15 mouse cellular contexts compared by ENCODE assay signal in the genomic region with DNA sequence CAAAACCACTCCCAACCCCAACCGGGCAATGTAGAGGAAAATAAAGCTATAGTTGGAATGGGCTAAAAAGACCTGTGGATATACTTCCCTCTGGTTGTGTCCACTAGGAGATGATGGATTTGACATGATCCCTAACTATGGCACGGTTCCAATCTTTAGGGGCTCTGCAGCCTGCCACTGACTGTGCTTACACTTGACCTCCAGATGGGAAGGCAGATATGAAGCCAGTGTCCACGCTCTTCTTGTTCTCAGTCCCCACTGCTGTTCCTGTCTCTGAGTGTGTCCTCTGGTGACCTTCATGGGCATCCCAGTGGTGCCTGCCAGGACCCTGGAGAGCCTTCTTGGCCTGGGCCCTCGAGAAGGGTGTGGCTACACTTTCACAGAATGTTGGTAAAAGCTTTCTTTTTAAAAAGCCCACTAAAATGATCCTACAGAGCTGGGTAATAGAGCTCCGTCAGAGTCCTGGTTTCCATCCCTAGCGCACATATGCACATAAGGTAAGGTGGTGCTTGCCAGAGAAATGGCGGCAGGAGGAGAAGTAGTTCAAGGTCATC.
DNase-seq lines count a peak whose midpoint lies in the region; ATAC-seq and TF ChIP-seq lines count a peak whose summit lies in the region.
"Had no signal": no experiment of that assay in that cellular context is flagged by ENCODE, and none has a peak within 500 bp of the region (broad histone marks: within the 10 kb centered on the region; RNA-seq: fewer than 3 reads in every experiment).

No protein-coding gene starts in this region.

- peak overlapping the region; percentile 38; the same call in 1 of the 2 replicates for H3K4me3 ChIP-seq in gastrocnemius, adult 2 months
- H3K4me3 ChIP-seq in heart, embryonic 16.5 days (ENCODE audit: low read length) = no peak overlapping the region
- no peak overlapping the region for H3K4me3 ChIP-seq in midbrain, embryonic 12.5 days
- no peak overlapping the region for H3K4me3 ChIP-seq in midbrain, embryonic 16.5 days (ENCODE audit: low read depth, low read length)
- no peak overlapping the region for H3K4me3 ChIP-seq in heart, postnatal 0 days (ENCODE audit: low read depth, low read length)
- H3K4me3 ChIP-seq in stomach, postnatal 0 days (ENCODE audit: low read depth, low read length) = no peak overlapping the region
- H3K4me3 ChIP-seq: embryonic facial prominence, embryonic 12.5 days; midbrain, embryonic 13.5 days; myocyte had no signal

- no peak overlapping the region for H3K4me2 ChIP-seq in heart, embryonic 16.5 days (ENCODE audit: low read depth, low read length)
- no peak overlapping the region for H3K4me2 ChIP-seq in midbrain, embryonic 12.5 days (replicated peaks)
- no peak overlapping the region for H3K4me2 ChIP-seq in midbrain, embryonic 16.5 days (ENCODE audit: low read length)
- no peak overlapping the region for H3K4me2 ChIP-seq in heart, postnatal 0 days (ENCODE audit: low read depth, low read length)
- H3K4me2 ChIP-seq in stomach, postnatal 0 days (replicated peaks; ENCODE audit: low read depth) = no peak overlapping the region
- H3K4me2 ChIP-seq: embryonic facial prominence, embryonic 12.5 days; midbrain, embryonic 13.5 days had no signal

- no peak for DNase-seq in gastrocnemius, adult 2 months
- DNase-seq in gastrocnemius, adult 18-20 months (ENCODE audit: low spot score) = no peak
- DNase-seq in heart, adult 18-20 months = no peak
- no peak for DNase-seq in heart, postnatal 0 days (ENCODE audit: low spot score)
- no peak for DNase-seq in stomach, postnatal 0 days (ENCODE audit: low spot score)
- DNase-seq: kidney, adult 2 months; kidney, postnatal 14 days; layer of hippocampus, adult 9-11 months; right cerebral cortex, adult 18-20 months had no signal

- no peaks in the 10 kb centered on the region for H3K9me3 ChIP-seq in heart, embryonic 16.5 days (replicated peaks; ENCODE audit: control insufficient read depth, low read length)
- no peaks in the 10 kb centered on the region for H3K9me3 ChIP-seq in midbrain, embryonic 12.5 days
- no peaks in the 10 kb centered on the region for H3K9me3 ChIP-seq in midbrain, embryonic 16.5 days (replicated peaks; ENCODE audit: control insufficient read depth, low read length, poor library complexity, severe bottlenecking)
- no peaks in the 10 kb centered on the region for H3K9me3 ChIP-seq in heart, postnatal 0 days (replicated peaks; ENCODE audit: control insufficient read depth, low read length)
- H3K9me3 ChIP-seq in stomach, postnatal 0 days (ENCODE audit: control insufficient read depth, low read length) = no peaks in the 10 kb centered on the region
- H3K9me3 ChIP-seq: embryonic facial prominence, embryonic 12.5 days; midbrain, embryonic 13.5 days had no signal

- no peak for TF ChIP-seq EP300 in heart, postnatal 0 days (IDR thresholded peaks at IDR 0.05; ENCODE audit: low read depth)
- no peak for TF ChIP-seq EP300 in stomach, postnatal 0 days (optimal IDR thresholded peaks at IDR 0.05)

- no peak for TF ChIP-seq CTCF in gastrocnemius, adult 2 months (IDR thresholded peaks at IDR 0.05)
- no peak for TF ChIP-seq CTCF in heart, postnatal 0 days (IDR thresholded peaks at IDR 0.05; ENCODE audit: low read depth)
- no peak for TF ChIP-seq CTCF in stomach, postnatal 0 days (IDR thresholded peaks at IDR 0.05; ENCODE audit: low read depth)

- H3K9ac ChIP-seq in heart, embryonic 16.5 days (ENCODE audit: low read length) = no peak overlapping the region
- no peak overlapping the region for H3K9ac ChIP-seq in midbrain, embryonic 12.5 days (replicated peaks)
- no peak overlapping the region for H3K9ac ChIP-seq in midbrain, embryonic 16.5 days (ENCODE audit: low read depth, low read length)
- H3K9ac ChIP-seq in heart, postnatal 0 days (replicated peaks; ENCODE audit: low read depth, low read length) = no peak overlapping the region
- H3K9ac ChIP-seq in stomach, postnatal 0 days (ENCODE audit: low read length) = no peak overlapping the region
- H3K9ac ChIP-seq: embryonic facial prominence, embryonic 12.5 days; midbrain, embryonic 13.5 days had no signal

- peak overlapping the region; percentile 97 for H3K27ac ChIP-seq in gastrocnemius, adult 2 months
- peak overlapping the region; percentile 81 for H3K27ac ChIP-seq in heart, embryonic 16.5 days (ENCODE audit: low read length)
- H3K27ac ChIP-seq in midbrain, embryonic 12.5 days (replicated peaks) = peak overlapping the region; percentile 49; the same call in 1 of the 2 replicates
- H3K27ac ChIP-seq in midbrain, embryonic 16.5 days (ENCODE audit: low read length) = no peak overlapping the region
- H3K27ac ChIP-seq in heart, postnatal 0 days (ENCODE audit: low read depth) = peak overlapping the region; percentile 72
- no peak overlapping the region for H3K27ac ChIP-seq in stomach, postnatal 0 days (replicated peaks)
- H3K27ac ChIP-seq: embryonic facial prominence, embryonic 12.5 days had no signal

- peaks cover 57% of the 10 kb centered on the region for H3K4me1 ChIP-seq in heart, embryonic 16.5 days (ENCODE audit: control insufficient read depth, insufficient read depth, low read length)
- H3K4me1 ChIP-seq in midbrain, embryonic 12.5 days = peaks cover 76% of the 10 kb centered on the region
- H3K4me1 ChIP-seq in midbrain, embryonic 16.5 days (ENCODE audit: control insufficient read depth, insufficient read depth, low read length) = peaks cover 49% of the 10 kb centered on the region
- peaks cover 54% of the 10 kb centered on the region for H3K4me1 ChIP-seq in heart, postnatal 0 days (ENCODE audit: control insufficient read depth, insufficient read depth)
- peaks cover 6% of the 10 kb centered on the region; the same call in 1 of the 2 replicates for H3K4me1 ChIP-seq in stomach, postnatal 0 days (replicated peaks; ENCODE audit: control insufficient read depth, insufficient read depth)

- 71% methylated on average over 7 of the region's 7 CpGs for WGBS in heart, embryonic 16.5 days
- WGBS in midbrain, embryonic 12.5 days = 93% methylated on average over 7 of the region's 7 CpGs
- WGBS in midbrain, embryonic 16.5 days = 90% methylated on average over 7 of the region's 7 CpGs
- WGBS in heart, postnatal 0 days = 63% methylated on average over 7 of the region's 7 CpGs
- WGBS in stomach, postnatal 0 days = 77% methylated on average over 7 of the region's 7 CpGs

- intact Hi-C loops in gastrocnemius, adult 2 months (cut with DNase I) = loop anchor here (5.0 to 10.0 kb wide), 4 partner anchors 90 to 618 kb away; partner anchors contain the start of gene Foxn3

- H3K27me3 ChIP-seq in heart, embryonic 16.5 days (ENCODE audit: control insufficient read depth, insufficient read depth, low read length) = no peaks in the 10 kb centered on the region
- H3K27me3 ChIP-seq in midbrain, embryonic 12.5 days = no peaks in the 10 kb centered on the region
- H3K27me3 ChIP-seq in midbrain, embryonic 16.5 days (ENCODE audit: control insufficient read depth, insufficient read depth, low read depth, low read length) = no peaks in the 10 kb centered on the region
- H3K27me3 ChIP-seq in heart, postnatal 0 days (ENCODE audit: control insufficient read depth, insufficient read depth, low read length) = no peaks in the 10 kb centered on the region
- H3K27me3 ChIP-seq in stomach, postnatal 0 days (ENCODE audit: control insufficient read depth, insufficient read depth, low read length) = no peaks in the 10 kb centered on the region
- H3K27me3 ChIP-seq: embryonic facial prominence, embryonic 12.5 days; midbrain, embryonic 13.5 days had no signal

- no peaks in the 10 kb centered on the region for H3K36me3 ChIP-seq in heart, embryonic 16.5 days (ENCODE audit: control insufficient read depth, insufficient read depth)
- H3K36me3 ChIP-seq in midbrain, embryonic 12.5 days = no peaks in the 10 kb centered on the region
- H3K36me3 ChIP-seq in midbrain, embryonic 16.5 days (ENCODE audit: control insufficient read depth, insufficient read depth, low read length) = no peaks in the 10 kb centered on the region
- H3K36me3 ChIP-seq in heart, postnatal 0 days (replicated peaks; ENCODE audit: control insufficient read depth, insufficient read depth, low read length) = 0 out of 2 replicates have a peak, but pooled peaks cover 5% of the 10 kb centered on the region
- H3K36me3 ChIP-seq in stomach, postnatal 0 days (ENCODE audit: control insufficient read depth, insufficient read depth, low read length) = no peaks in the 10 kb centered on the region
- H3K36me3 ChIP-seq: midbrain, embryonic 13.5 days had no signal

- ATAC-seq in heart, embryonic 16.5 days (replicated peaks; ENCODE audit: extremely low read depth, insufficient read depth, low FRiP score) = no peak
- ATAC-seq in midbrain, embryonic 12.5 days (ENCODE audit: low FRiP score, low read depth) = no peak
- ATAC-seq in midbrain, embryonic 16.5 days = no peak
- no peak for ATAC-seq in heart, postnatal 0 days (ENCODE audit: insufficient read depth, low read depth)
- no peak for ATAC-seq in stomach, postnatal 0 days (ENCODE audit: low FRiP score, low TSS enrichment)
- ATAC-seq: midbrain, embryonic 13.5 days had no signal

Comparison
In these comparisons a context has a peak if more than half of its experiments do, and no peak if none do; other contexts are left out.
1. H3K27ac ChIP-seq: peak in gastrocnemius, adult 2 months (single experiment), heart, embryonic 16.5 days (single experiment), midbrain, embryonic 12.5 days (single experiment) and heart, postnatal 0 days (single experiment); none in midbrain, embryonic 16.5 days (single experiment) and stomach, postnatal 0 days (single experiment).